Mouse (Mus musculus): ENCODE data around the gene Depdc7. TPM values are rescaled to one million over a fixed set of nuclear protein-coding genes. Genes with fewer than 3 reads are reported as not detected.

Gene Depdc7
- polyA plus RNA-seq, 1 experiment from 2014 or later, result 8.1 TPM

- Histone ChIP-seq H3K27me3 (ENCODE audit: insufficient read depth, low read length) (no peaks in the 10 kb centered on the region), H3K27ac (ENCODE audit: low read depth) (no peak overlapping the region)
- ATAC-seq (ENCODE audit: insufficient read depth), result no peak
These were observed 32.8 kb downstream of the Depdc7 start for GRCm38 (mm10) chr2:104709786-104710337.

GRCm38 (mm10) chr2:104704355-104704754, 38.3 kb downstream of the Depdc7 start:
- no peaks in the 10 kb centered on the region; the same call in 1 of the 2 replicates for H3K36me3 ChIP-seq (ENCODE audit: insufficient read depth)
- no peak for TF ChIP-seq CTCF (IDR thresholded peaks at IDR 0.05; ENCODE audit: low read depth)
- peak; percentile 38; the same call in 1 of the 2 replicates for ATAC-seq (ENCODE audit: insufficient read depth)
- DNase-seq, result no peak
- no peak overlapping the region for H3K4me3 ChIP-seq (ENCODE audit: low read depth, low read length)
- H3K27ac ChIP-seq (ENCODE audit: low read depth), result no peak overlapping the region
- H3K4me1 ChIP-seq (ENCODE audit: insufficient read depth), result no peaks in the 10 kb centered on the region
- H3K27me3 ChIP-seq (ENCODE audit: insufficient read depth, low read length), result no peaks in the 10 kb centered on the region
- H3K4me2 ChIP-seq, result no peak overlapping the region
- WGBS, result 51% methylated on average over 3 of the region's 3 CpGs
- H3K9me3 ChIP-seq (ENCODE audit: low read depth, low read length), result no peaks in the 10 kb centered on the region
- no peak overlapping the region for H3K9ac ChIP-seq

More at GRCm38 (mm10) chr2:104709786-104710337, 32.8 kb downstream of the Depdc7 start:
- Histone ChIP-seq H3K4me1 (ENCODE audit: insufficient read depth) (peaks cover 7% of the 10 kb centered on the region), H3K36me3 (ENCODE audit: insufficient read depth) (no peaks in the 10 kb centered on the region; the same call in 1 of the 2 replicates), H3K4me2 (no peak overlapping the region), H3K9me3 (ENCODE audit: low read depth, low read length) (no peaks in the 10 kb centered on the region), H3K9ac (no peak overlapping the region), H3K4me3 (ENCODE audit: low read depth, low read length) (no peak overlapping the region)
- TF ChIP-seq CTCF (IDR thresholded peaks at IDR 0.05; ENCODE audit: low read depth), result no peak
- no peak for DNase-seq
- WGBS, result 61% methylated on average over 6 of the region's 6 CpGs

- Histone ChIP-seq H3K27ac (ENCODE audit: low read depth) (no peak overlapping the region), H3K4me1 (ENCODE audit: insufficient read depth) (no peaks in the 10 kb centered on the region), H3K4me3 (ENCODE audit: low read depth, low read length) (no peak overlapping the region), H3K27me3 (ENCODE audit: insufficient read depth, low read length) (no peaks in the 10 kb centered on the region), H3K4me2 (no peak overlapping the region), H3K36me3 (ENCODE audit: insufficient read depth) (no peaks in the 10 kb centered on the region; the same call in 1 of the 2 replicates), H3K9me3 (ENCODE audit: low read depth, low read length) (no peaks in the 10 kb centered on the region), H3K9ac (no peak overlapping the region)
- DNase-seq (no peak), ATAC-seq (ENCODE audit: insufficient read depth) (no peak)
- TF ChIP-seq CTCF (IDR thresholded peaks at IDR 0.05; ENCODE audit: low read depth), result no peak
- 71% methylated on average over 3 of the region's 3 CpGs for WGBS
These were observed 39.5 kb downstream of the Depdc7 start for GRCm38 (mm10) chr2:104703158-104703557.

GRCm38 (mm10) chr2:104699659-104700058, 43.0 kb downstream of the Depdc7 start:
- 84% methylated on average over 11 of the region's 11 CpGs for WGBS
- no peak for TF ChIP-seq CTCF (IDR thresholded peaks at IDR 0.05; ENCODE audit: low read depth)
- Histone ChIP-seq H3K36me3 (ENCODE audit: insufficient read depth) (no peaks in the 10 kb centered on the region; the same call in 1 of the 2 replicates), H3K4me2 (no peak overlapping the region), H3K27ac (ENCODE audit: low read depth) (no peak overlapping the region), H3K27me3 (ENCODE audit: insufficient read depth, low read length) (no peaks in the 10 kb centered on the region), H3K4me3 (ENCODE audit: low read depth, low read length) (no peak overlapping the region), H3K4me1 (ENCODE audit: insufficient read depth) (no peaks in the 10 kb centered on the region), H3K9ac (no peak overlapping the region), H3K9me3 (ENCODE audit: low read depth, low read length) (no peaks in the 10 kb centered on the region)
- DNase-seq (no peak), ATAC-seq (ENCODE audit: insufficient read depth) (no peak)

- no peak for ATAC-seq (ENCODE audit: insufficient read depth)
- Histone ChIP-seq H3K4me3 (ENCODE audit: low read depth, low read length) (no peak overlapping the region), H3K4me2 (no peak overlapping the region), H3K4me1 (ENCODE audit: insufficient read depth) (no peaks in the 10 kb centered on the region), H3K36me3 (ENCODE audit: insufficient read depth) (no peaks in the 10 kb centered on the region), H3K9ac (no peak overlapping the region), H3K27me3 (ENCODE audit: insufficient read depth, low read length) (no peaks in the 10 kb centered on the region), H3K27ac (ENCODE audit: low read depth) (no peak overlapping the region), H3K9me3 (ENCODE audit: low read depth, low read length) (no peaks in the 10 kb centered on the region)
- 42% methylated on average over 2 of the region's 2 CpGs for WGBS
- DNase-seq, result peak; percentile 32
- TF ChIP-seq CTCF (IDR thresholded peaks at IDR 0.05; ENCODE audit: low read depth), result no peak
These were observed 50.1 kb downstream of the Depdc7 start for GRCm38 (mm10) chr2:104692551-104692950.

- Histone ChIP-seq H3K4me3 (ENCODE audit: low read depth, low read length) (no peak overlapping the region), H3K4me1 (ENCODE audit: insufficient read depth) (no peaks in the 10 kb centered on the region), H3K27me3 (ENCODE audit: insufficient read depth, low read length) (no peaks in the 10 kb centered on the region), H3K9me3 (ENCODE audit: low read depth, low read length) (no peaks in the 10 kb centered on the region), H3K4me2 (no peak overlapping the region), H3K27ac (ENCODE audit: low read depth) (no peak overlapping the region), H3K9ac (no peak overlapping the region), H3K36me3 (ENCODE audit: insufficient read depth) (no peaks in the 10 kb centered on the region)
- no peak for TF ChIP-seq CTCF (IDR thresholded peaks at IDR 0.05; ENCODE audit: low read depth)
- WGBS, result 84% methylated on average over 4 of the region's 4 CpGs
- no peak for ATAC-seq (ENCODE audit: insufficient read depth)
- no peak for DNase-seq
These were observed 52.0 kb downstream of the Depdc7 start for GRCm38 (mm10) chr2:104690720-104691119.

GRCm38 (mm10) chr2:104688724-104689123, 54.0 kb downstream of the Depdc7 start:
- H3K4me1 ChIP-seq (ENCODE audit: insufficient read depth), result no peaks in the 10 kb centered on the region
- 81% methylated on average over 8 of the region's 8 CpGs for WGBS
- DNase-seq, result no peak

More at GRCm38 (mm10) chr2:104688724-104689123, 54.0 kb downstream of the Depdc7 start:
- no peak overlapping the region for H3K4me3 ChIP-seq (ENCODE audit: low read depth, low read length)
- H3K27ac ChIP-seq (ENCODE audit: low read depth), result no peak overlapping the region
- no peak overlapping the region for H3K4me2 ChIP-seq
- TF ChIP-seq CTCF (IDR thresholded peaks at IDR 0.05; ENCODE audit: low read depth), result no peak
- no peaks in the 10 kb centered on the region for H3K9me3 ChIP-seq (ENCODE audit: low read depth, low read length)
- no peak for ATAC-seq (ENCODE audit: insufficient read depth)
- H3K9ac ChIP-seq, result no peak overlapping the region
- peaks cover 3% of the 10 kb centered on the region; the same call in 1 of the 2 replicates for H3K36me3 ChIP-seq (ENCODE audit: insufficient read depth)
- no peaks in the 10 kb centered on the region for H3K27me3 ChIP-seq (ENCODE audit: insufficient read depth, low read length)

Measured in lung, embryonic 14.5 days (tissue).